Mouse (Mus musculus): ENCODE measurements around the gene Pfn3.
"Not testable (repeated sequence)": the region's sequence is repeated elsewhere in the genome, so short reads cannot be mapped to it uniquely, and the experiment has no call there.

The Pfn3 gene

DNA sequence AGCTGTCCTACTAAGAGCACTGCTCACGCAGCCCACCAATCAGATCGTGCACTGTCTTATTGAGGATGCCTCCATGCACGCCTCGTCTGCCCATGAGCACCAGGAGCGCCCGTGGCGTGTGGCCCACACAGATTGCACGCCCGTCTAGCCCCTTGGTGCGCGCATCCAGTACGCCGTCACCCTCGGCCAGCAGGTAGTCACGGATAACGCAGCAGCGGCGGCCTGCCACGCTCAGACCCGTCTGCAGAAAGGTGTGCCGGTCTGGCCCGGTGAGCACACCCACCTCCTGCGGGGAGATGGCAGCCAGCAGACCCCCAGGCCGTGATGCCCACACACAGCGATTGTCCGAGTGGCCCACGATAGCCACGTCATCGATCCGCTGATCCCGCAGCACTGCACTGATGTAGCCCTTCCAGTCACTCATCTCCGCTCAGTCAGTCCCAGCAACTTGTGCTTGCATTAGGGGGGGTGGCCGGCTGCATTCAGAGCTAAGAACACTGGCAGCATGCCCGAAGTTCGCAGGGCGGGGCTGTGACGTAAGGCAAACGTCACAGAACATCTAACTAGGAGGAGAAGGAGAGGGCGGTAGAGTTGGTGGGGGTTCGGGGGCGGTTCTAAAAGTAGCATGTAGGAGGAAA is at the start of gene Pfn3:
Gene Pfn3, minus strand, starts transcription at position 490 of the 638 bp plus-strand sequence.
- peak; percentile 27 for DNase-seq (ENCODE audit: low spot score)

DNA sequence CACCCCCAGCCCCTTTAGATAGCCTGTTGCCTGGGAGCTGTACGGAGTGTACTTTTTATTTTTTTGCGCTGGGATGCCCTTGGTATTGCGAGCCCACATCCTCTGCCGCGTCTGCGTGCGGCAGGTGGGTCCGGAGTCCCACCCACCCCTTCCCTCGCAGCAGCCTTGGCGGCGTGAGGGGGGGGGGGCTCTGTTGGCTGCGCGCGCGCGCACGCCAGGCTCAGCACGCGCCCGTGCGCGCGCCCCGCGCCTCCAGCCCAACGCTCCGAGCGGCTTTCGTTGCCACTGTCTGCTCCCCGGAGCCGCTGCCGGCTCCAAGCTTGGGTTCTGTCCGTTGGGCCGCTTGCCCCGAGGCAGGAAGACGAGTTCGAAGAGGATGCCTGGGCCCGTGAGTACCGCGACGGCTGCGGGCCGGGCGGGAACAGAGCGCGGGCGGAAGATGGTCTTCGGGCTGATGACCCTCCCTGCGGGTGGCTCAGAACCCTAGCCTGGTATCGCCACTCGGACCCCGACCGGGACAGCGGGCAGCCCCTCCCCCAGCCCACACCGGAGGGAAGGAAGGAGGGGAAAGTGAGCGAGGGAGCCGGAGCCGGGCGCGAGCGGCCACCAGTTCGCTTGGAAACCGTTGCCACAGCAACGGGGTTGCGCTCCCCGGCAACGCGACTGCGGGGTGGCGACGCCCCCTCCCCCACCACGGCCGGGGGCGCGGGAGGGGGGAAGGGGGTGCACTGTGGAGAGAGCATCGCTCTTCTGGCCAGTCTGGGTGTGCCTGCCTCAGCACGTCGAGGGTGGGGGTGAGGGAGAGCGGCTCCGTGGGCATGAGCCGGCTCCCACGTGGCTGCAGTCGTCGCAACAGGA is 49.2 kb upstream of the Pfn3 start, which contains the start of gene Prr7:
Gene Prr7, plus strand, starts transcription at position 241 of the 858 bp plus-strand sequence.
- no peak for DNase-seq (ENCODE audit: low spot score)

DNA sequence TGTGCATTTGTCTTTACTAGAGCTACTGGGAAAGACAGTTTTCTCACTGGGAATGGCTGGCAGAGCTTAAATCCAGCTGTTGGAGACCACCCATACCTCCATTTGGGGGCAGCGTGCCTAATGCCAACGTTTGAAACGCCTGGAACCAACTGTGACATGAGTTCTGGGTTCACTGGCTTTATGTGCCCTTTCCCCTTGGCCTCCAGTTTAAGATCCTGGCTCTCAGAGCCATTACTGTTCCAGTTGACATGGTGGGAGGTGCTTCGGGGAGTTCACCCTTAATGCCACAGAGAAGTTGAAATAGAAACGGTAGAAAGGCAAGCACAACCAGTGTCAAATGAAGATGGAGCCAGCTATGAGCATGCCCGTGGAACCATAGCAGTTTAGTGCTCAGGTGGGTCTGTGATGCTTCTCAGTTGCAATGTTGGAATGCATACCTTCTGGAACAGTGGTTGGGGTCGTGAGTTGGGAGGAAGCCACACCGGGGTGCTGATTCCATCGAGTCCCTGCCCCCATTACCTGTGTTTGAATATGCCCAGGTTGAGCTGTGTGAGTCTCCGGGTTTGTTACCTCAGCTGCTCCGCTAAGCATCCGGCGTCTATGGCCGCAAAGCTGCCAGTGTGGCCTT is 48.5 kb upstream of the Pfn3 start:
- DNase-seq (ENCODE audit: low spot score): no peak

DNA sequence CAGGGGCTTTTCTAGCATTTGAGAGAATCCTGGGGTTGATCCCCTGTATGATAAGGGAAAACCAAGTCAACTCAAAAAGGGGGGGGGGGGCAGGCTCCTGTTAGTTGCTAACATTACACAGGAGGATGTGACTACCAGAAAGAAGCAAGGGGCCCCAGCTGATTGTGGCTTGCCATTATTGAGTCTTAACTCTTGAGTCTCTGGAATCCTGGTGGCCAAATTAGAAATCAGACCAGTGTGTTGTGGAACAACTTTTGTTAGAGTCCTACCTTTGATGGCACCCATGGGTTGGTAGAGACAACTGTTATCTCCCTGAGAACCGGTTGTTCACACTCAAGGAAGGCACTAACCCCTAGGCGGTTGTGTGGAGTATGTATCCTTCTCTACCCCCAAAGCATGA is 47.9 kb upstream of the Pfn3 start:
- no peak for DNase-seq (ENCODE audit: low spot score)

DNA sequence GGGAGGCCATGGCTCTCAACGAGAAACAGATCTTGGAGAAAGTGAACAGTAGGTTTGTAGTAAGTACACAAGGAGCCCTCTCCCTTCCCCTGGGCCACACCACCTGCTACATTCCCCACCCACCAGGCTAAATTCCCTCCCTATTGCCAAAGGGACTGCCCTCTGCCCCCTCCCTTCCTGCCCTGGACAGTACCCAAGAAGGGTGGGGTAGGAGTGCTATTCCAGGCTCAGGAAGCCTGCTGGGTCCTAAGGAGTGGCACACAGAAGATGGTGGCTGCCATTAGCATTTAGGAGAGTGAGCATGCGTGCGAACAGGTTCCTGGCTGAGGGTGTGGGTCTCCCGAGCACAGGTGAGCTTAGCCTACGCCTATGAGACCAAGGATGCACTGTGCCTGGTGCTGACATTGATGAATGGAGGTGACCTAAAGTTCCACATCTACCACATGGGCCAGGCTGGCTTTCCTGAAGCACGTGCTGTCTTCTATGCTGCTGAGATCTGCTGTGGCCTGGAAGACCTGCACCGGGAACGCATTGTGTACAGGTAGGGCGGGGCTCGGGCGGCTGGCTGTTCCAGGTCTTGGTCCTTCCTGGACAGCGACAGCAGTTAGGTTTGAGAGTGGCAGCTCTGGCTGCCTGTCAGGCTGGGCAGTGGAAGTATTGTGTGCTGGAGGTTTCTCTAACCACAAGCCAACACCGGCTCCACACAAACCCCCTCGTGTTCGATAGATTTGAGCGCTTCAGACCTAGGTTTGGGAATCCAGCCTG is 36.9 kb upstream of the Pfn3 start:
- no peak for DNase-seq (ENCODE audit: low spot score)

DNA sequence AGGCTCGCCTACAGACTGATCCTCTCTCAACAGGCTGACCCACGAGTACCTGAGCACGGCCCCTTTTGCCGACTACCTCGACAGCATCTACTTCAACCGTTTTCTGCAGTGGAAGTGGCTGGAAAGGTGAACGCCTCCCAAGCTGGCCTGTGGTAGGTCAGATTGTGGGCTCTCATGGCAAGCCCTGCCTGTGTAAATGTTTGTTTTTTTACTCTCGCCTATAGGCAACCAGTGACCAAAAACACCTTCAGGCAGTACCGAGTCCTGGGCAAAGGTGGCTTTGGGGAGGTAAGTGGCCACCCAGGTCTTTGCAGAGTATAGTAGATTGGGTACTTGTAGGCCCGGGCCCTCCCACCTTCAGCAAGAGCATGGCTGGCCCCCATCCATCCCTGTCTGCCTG is 36.3 kb upstream of the Pfn3 start:
- no peak for DNase-seq (ENCODE audit: low spot score)

DNA sequence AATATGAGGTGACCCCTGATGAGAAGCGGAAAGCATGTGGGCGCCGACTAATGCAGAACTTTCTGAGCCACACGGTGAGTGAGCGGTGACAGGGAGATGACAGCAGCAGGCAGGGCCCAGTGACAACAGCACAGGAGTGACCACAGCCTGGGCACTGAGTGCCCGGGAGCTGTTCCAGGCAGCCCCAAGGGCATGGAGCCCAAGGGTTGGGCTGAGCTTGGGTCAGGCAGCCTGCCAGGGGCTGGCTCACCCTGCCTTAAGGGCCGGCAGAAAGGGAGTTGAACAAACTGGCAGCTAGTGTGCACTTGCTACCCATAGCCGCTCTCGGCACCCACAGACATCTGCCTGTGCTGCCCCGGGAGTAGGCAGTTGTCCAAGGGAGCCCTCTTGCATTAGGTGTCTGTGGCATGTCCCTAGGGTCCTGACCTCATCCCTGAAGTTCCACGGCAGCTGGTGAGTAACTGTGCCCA is 35.5 kb upstream of the Pfn3 start:
- DNase-seq (ENCODE audit: low spot score): no peak

DNA sequence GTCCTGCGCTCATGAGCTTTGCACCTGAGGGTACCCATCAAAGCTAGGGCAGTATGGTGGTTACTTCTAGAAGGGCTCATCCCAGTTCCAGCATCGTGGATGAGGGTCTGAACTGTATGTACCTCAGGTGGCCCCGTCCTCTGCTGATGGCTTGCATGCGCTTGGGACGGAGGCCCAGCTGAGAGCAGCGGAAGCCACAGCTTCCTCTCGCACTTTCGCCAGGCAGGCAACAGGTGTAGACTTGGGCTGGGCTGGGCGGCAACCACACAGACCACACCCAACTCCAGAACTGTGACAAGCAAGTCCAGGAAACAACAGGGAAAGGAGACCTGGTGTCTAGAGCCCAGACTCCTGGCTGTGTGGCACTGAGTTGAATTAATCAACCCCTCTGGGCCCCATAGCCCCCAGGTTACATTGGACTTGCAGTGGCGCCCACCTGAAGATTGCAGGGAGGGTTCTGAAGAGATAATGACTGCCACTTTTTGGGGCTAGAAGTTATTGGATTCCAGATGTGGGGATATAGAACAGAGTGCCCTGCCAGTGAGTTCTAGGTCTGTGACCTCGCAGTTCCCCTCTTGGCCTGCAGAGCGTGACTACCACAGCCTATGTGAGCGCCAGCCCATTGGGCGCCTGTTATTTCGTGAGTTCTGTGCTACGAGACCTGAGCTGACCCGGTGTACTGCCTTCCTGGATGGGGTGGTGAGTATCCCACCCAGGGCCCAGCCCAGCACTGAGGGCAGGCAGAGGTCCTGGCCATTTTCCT is 34.8 kb upstream of the Pfn3 start:
- DNase-seq (ENCODE audit: low spot score): no peak

DNA sequence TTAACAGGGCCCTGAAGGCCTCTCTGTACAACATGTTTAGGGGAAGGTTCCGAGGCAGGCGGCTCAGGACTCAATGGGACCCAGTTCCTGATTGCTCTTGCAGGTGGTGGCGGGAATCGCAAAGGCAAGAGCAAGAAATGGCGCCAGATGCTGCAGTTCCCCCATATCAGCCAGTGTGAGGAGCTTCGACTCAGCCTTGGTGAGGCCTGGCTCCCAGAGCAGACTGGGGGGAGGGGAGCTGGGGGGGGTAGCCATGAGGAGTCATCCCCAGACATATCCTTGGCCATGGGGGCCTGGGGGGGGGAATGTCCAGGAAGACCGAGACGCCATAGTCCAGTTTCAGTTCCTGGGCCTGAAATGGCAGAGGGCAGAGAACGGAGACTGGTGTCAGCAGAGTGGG is 34.2 kb upstream of the Pfn3 start:
- no peak for DNase-seq (ENCODE audit: low spot score)

DNA sequence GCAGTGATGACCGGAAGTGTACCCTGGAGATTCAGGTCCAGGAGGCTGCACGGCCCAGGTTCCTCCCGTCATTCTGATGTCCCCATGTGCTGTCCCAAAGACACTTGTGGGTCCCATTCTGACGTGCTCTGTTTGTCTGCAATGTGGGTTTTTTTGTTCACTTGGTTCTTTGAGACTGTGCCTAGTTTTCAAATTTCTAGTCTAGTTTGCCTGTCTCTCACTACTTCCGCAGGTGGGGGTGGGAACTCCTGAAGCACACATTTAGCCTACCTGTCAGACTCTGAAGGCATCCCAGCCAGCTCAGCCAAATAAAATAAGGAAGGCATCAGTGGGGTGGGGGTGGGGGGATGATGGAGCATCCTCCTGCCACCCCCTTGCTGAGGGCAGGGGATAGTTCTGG is 33.1 kb upstream of the Pfn3 start:
- DNase-seq (ENCODE audit: low spot score): no peak

DNA sequence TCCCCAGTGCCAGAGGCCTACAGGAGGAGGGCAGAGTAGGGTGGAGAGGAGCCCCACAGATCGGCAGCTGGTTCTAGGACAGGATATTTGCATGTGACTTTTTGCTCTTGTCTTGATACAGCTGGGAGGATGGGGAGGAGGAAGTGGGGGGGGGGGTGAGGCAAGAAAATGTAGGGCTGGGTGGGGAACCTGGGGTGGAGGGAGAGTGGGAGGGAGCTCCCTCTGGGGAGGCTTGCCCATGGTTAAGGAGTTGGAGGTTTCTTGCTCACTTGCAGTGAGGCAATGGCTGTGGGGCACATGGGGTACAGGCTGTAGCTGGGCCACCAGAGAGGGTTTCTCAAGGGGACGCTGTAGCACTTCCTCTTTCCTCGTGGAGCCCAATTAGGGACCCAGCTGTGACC is 32.5 kb upstream of the Pfn3 start:
- DNase-seq (ENCODE audit: low spot score): no peak

DNA sequence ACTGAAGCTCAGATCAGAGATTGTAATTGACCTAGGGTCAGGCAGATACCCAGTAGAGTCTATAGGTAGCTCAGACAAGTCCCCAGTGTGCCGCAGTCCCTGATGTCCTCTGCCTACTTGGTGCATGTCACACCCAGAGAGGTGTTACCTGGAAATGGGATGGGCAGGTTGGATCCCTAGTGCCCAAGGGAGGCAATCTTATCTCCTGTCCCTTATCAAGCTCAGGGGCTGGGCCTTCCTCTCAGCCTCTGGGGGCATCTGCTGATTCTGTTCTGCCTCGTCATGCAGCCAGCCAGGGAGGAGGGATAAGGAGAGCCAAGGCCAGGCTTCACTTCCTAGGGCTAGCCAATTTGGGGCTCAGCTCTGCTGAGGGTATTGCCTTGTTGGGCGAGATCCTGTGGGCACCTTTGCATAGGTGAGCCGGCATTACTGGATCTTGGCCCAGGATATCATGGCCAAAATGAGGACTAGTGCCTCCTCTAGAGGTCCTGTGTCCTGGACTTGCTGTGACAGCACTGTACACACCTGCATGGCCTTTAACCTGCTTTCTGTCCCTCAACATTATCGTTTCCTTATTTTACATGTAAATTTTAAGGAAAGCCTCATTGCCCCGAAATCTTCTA is 31.6 kb upstream of the Pfn3 start:
- DNase-seq (ENCODE audit: low spot score): no peak

DNA sequence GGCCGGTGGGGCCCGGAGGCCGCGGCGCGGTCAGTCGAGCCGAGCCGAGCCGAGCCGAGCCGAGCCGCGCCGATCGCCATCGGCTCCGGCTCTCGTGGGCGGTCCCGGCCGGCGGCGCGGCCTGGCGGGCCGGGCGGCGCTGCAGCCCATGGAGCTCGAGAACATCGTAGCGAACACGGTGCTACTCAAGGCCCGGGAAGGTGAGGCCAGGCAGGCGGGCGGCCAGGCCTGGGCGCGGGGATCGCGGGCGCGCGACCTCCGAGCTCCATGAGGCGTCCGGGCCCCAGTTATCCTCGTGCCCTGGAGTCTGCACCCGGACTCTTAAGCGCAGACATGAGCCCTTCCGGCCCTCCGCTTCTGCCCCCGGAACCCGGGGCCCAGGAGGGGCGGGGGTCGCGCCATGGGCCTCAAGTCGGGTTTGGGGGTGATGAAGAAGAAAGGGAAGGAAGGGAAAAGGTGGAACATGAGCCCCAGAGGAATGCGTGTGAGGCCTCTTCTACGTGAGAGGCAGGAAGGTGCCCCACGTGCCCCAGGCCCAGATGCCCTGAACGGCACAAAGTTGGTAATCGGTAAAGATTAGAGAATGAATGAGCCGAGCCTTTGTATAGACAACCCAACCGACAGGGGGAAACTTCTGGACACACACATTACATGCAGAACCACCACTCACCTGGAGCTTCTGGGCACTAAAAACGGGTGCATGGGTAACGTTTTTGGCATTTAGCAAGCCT is 30.5 kb upstream of the Pfn3 start:
- no peak for DNase-seq (ENCODE audit: low spot score)

DNA sequence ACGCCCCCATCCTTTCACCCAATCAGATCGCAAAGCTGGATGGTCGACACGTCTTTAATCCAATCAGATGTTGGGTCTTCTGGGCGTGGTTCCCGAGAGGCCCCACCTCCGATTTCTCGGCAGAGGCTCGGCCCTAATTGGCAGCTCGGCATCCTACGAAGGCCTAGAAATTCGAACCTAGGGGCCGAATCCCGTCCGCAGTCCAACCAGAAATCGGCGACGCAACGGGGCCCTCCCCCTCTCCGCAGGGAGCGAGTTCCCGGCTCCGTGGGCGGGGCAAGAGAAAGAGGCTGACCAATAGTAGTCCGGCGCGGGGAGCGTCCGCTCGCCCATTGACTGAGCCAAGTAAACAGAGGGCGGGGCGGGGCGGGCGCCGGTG is 29.9 kb upstream of the Pfn3 start, which contains the start of gene Grk6:
Gene Grk6, plus strand, starts transcription at position 136 of the 379 bp plus-strand sequence.
- DNase-seq (ENCODE audit: low spot score): peak; percentile 98

DNA sequence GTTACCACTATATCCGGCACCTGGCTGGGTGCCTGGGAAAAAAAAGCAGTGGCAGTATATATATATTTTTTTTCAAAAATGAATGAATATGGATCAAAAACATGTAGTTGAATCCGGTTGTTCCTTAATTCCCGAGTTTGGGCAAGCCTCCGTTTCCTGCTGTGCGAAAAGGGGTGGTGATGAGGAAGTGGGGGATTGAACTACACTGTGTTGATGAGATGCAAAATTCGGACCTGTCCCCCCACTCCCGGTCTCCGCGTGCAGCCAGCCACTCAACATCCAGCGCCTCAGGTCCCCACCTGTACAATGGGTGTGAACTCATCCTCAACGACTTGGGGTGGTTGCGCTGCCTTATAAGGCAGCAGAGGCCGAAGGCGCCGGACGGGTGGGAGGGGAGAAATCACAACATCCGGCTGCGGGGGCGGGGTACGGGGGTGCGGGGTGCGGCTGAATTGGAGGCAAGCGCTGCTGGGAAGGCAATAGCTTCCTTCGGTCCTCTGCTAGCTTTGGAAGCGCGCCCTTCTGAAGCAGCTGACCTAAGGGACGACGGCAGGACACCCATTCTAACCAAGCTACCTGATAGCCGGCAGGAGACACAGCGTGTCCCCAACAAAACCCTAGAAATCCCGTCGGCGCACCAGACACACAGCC is 29.4 kb upstream of the Pfn3 start:
- DNase-seq (ENCODE audit: low spot score): no peak

DNA sequence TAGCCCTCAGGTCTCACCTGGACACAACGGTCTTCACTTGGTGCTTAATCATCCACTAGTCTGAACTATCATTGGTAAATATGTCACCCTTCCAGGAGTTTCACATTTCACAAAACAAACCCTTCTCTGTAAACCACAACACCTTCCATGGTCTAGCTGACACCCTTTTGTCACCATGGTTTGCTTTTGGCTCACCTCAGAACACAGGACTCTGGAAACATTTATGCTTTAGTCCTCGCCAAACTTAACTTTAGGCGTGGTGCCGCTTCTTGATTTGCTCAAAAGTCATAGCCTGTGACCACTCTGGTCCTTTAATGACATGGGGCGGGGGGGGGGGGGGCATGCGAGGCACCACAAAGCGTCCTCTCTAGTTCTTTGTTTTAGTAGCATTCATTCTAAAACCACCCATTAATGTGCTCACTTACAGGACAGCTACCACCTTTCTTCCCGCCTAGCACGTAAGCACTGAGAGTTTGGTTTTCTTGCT is 28.8 kb upstream of the Pfn3 start:
- no peak for DNase-seq (ENCODE audit: low spot score)

DNA sequence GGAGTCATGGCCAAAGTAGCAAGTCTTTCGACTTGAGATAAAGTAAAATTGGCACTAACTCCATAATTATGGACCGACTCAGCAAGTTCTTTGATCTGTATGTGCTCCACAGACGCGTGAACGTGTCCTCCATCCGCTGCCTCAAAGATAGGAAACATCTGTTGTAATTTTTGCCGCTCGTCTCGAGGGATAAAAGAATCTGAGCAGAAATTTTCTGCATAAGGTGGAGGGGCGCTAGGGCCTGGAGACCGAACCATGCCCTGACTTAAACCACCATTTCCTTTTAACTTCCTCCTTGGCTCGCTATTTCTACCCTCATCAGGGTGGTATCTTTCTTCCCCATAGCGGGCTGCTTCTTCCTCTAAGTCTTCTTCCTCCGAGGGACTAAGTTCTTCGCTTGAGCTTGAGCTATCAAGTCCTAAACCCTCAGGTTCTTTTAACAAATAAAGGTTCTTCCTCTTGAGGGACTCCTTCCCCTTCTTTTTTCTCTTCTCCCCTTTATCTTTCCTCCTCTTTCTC is 22.1 kb upstream of the Pfn3 start:
- not testable (repeated sequence) for DNase-seq (ENCODE audit: low spot score)

DNA sequence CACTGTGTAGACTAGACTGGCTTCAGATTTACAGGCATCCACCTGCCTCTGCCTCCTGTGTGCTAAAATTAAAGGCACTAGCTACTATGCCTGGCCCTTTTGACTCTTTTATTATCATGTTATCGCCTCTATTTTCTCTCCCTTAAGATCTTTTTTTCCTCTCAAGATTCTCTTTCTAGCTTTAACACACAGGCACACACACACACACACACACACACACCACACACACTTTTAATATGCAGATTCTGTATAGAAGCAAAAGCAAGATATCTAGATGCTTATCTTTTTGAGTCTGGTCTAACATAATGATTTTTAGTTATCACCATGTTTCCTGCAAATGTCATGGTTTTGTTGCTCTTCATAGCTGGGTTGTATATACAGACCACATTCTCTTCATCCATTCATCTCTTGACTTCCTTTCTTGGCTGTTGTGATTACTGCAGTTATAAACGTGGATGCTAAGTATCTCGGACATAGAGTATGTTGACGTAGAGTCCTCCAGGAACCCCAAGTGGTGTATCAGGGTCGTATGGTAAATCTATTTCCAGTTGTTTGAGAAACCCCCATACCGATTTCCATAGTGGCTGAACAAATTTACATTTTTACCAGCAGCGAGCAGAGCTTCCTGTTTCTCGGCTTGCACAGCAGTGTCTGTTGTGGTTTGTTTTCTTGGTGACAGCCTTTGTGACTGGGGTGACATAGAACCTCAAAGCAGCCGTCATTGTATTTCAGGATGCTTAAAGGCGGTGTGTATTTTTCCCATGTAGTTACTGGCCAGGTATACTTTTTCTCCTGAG is 17.1 kb upstream of the Pfn3 start:
- DNase-seq (ENCODE audit: low spot score): no peak
